Mouse (Mus musculus) CH12.LX (cell line): ENCODE data around the gene Nfkbia. TPM values are rescaled to one million over a fixed set of nuclear protein-coding genes. Genes with fewer than 3 reads are reported as not detected.

Experiments used
- DNase-seq: peaks from one replicate; pipeline ENCODE4 v3.0.0-alpha.2; 2013; ENCODE audit errors: extremely low read depth
- H3K27ac ChIP-seq: 2 replicates; pipeline ENCODE4 v1.5.1; 2012; ENCODE audit warnings: low read depth, mild to moderate bottlenecking, control low read depth, moderate library complexity; ENCODE audit not compliant: insufficient read depth
- H3K27me3 ChIP-seq: replicated peaks from 2 replicates; pipeline ENCODE3; 2012; ENCODE audit warnings: inconsistent platforms
- H3K36me3 ChIP-seq, 2 experiments: replicated peaks in 1 of 2; 2 replicates each; pipeline versions ENCODE3 to v1.6.1; 2012; ENCODE audit warnings: inconsistent platforms in 1 of 2, low read length in 1 of 2, mild to moderate bottlenecking in 1 of 2, mixed read lengths in 1 of 2, moderate library complexity in 1 of 2; ENCODE audit not compliant: control insufficient read depth in 1 of 2, insufficient read depth in 1 of 2
- H3K4me1 ChIP-seq, 2 experiments: 2 replicates each; pipeline ENCODE4 v1.6.1; 2012; ENCODE audit warnings: inconsistent platforms in 1 of 2, moderate library complexity in 1 of 2; ENCODE audit not compliant: insufficient read depth in 2 of 2, control insufficient read depth in 1 of 2
- H3K4me2 ChIP-seq: 2 replicates; pipeline ENCODE4 v1.6.1; 2012; ENCODE audit warnings: low read depth, mild to moderate bottlenecking, control low read depth; ENCODE audit not compliant: poor library complexity, insufficient read depth, severe bottlenecking
- H3K4me3 ChIP-seq, 3 experiments: fragments of 150-350 bp in 1 of 3; sonication (generic) in 1 of 3; replicated peaks in 1 of 3; 2 replicates each; pipeline versions ENCODE3 to v1.5.1; 2011 to 2012; ENCODE audit warnings: low read depth in 2 of 3, low read length in 2 of 3, mild to moderate bottlenecking in 2 of 3, moderate library complexity in 2 of 3, control low read depth in 1 of 3, improper control_type of control experiment in 1 of 3, inconsistent platforms in 1 of 3, mixed read lengths in 1 of 3; ENCODE audit not compliant: poor library complexity in 1 of 3
- H3K79me2 ChIP-seq: replicated peaks from 2 replicates; pipeline ENCODE4 v1.6.1; 2012; ENCODE audit warnings: mild to moderate bottlenecking, moderate library complexity; ENCODE audit not compliant: control insufficient read depth, poor library complexity, insufficient read depth, severe bottlenecking; ENCODE audit errors: extremely low read depth
- H3K9ac ChIP-seq: 2 replicates; pipeline ENCODE4 v1.6.1; 2012; ENCODE audit warnings: low read depth, mild to moderate bottlenecking, control low read depth, moderate library complexity; ENCODE audit not compliant: insufficient read depth
- H3K9me3 ChIP-seq: replicated peaks from 2 replicates; pipeline ENCODE3; 2012; ENCODE audit warnings: low read length, inconsistent platforms, mixed read lengths
- BHLHE40 ChIP-seq: IDR thresholded peaks from 2 replicates; pipeline ENCODE4 v1.6.1; 2011; ENCODE audit warnings: mild to moderate bottlenecking, low read depth, low read length, improper control_type of control experiment
- CHD1 ChIP-seq: IDR thresholded peaks from 2 replicates; pipeline ENCODE4 v1.6.1; 2012; ENCODE audit warnings: low read depth, low read length, improper control_type of control experiment, inconsistent platforms
- CTCF ChIP-seq, 2 experiments: IDR thresholded peaks in 1 of 2; conservative IDR thresholded peaks in 1 of 2; 2 replicates each; pipeline ENCODE4 v1.5.1; 2011 to 2012; ENCODE audit warnings: low read depth in 2 of 2, low read length in 2 of 2, improper control_type of control experiment in 1 of 2, inconsistent platforms in 1 of 2, mild to moderate bottlenecking in 1 of 2, moderate library complexity in 1 of 2
- E2F4 ChIP-seq: IDR thresholded peaks from 2 replicates; pipeline ENCODE4 v1.6.1; 2011; ENCODE audit warnings: low read depth, low read length, improper control_type of control experiment; ENCODE audit not compliant: insufficient replicate concordance
- ELF1 ChIP-seq: IDR thresholded peaks from 2 replicates; pipeline ENCODE4 v1.6.1; 2014; ENCODE audit warnings: low read depth, mild to moderate bottlenecking, inconsistent platforms, low read length, improper control_type of control experiment
- ETS1 ChIP-seq: conservative IDR thresholded peaks from 2 replicates; pipeline ENCODE4 v1.6.1; 2012; ENCODE audit warnings: low read depth, mild to moderate bottlenecking, inconsistent platforms, low read length, improper control_type of control experiment, moderate library complexity
- GABPA ChIP-seq: IDR thresholded peaks from 2 replicates; pipeline ENCODE4 v1.6.1; 2012; ENCODE audit warnings: low read depth, low read length, improper control_type of control experiment, inconsistent platforms; ENCODE audit not compliant: insufficient replicate concordance
- HCFC1 ChIP-seq: IDR thresholded peaks from 2 replicates; pipeline ENCODE4 v1.6.1; 2012; ENCODE audit warnings: low read depth, mild to moderate bottlenecking, inconsistent platforms, low read length, improper control_type of control experiment
- IRF4 ChIP-seq: IDR thresholded peaks from 2 replicates; pipeline ENCODE4 v1.6.1; 2014; ENCODE audit warnings: low read depth, mild to moderate bottlenecking, inconsistent platforms, low read length, improper control_type of control experiment
- JUN ChIP-seq: IDR thresholded peaks from 2 replicates; pipeline ENCODE4 v1.6.1; 2011; ENCODE audit warnings: low read depth, mild to moderate bottlenecking, low read length, improper control_type of control experiment, moderate library complexity; ENCODE audit not compliant: insufficient read depth
- JUND ChIP-seq: conservative IDR thresholded peaks from 2 replicates; pipeline ENCODE4 v1.6.1; 2011; ENCODE audit warnings: low read depth, low read length, improper control_type of control experiment
- KAT2A ChIP-seq: IDR thresholded peaks from 2 replicates; pipeline ENCODE4 v1.6.1; 2012; ENCODE audit warnings: low read length, improper control_type of control experiment, inconsistent platforms; ENCODE audit not compliant: insufficient replicate concordance
- MAFK ChIP-seq: IDR thresholded peaks from 2 replicates; pipeline ENCODE4 v1.6.1; 2011; ENCODE audit warnings: low read length, improper control_type of control experiment; ENCODE audit not compliant: insufficient replicate concordance
- MAX ChIP-seq: IDR thresholded peaks from 2 replicates; pipeline ENCODE4 v1.6.1; 2011; ENCODE audit warnings: low read length, improper control_type of control experiment
- MAZ ChIP-seq: IDR thresholded peaks from 2 replicates; pipeline ENCODE4 v1.6.1; 2012; ENCODE audit warnings: low read depth, mild to moderate bottlenecking, inconsistent platforms, low read length, improper control_type of control experiment, moderate library complexity
- MYC ChIP-seq: IDR thresholded peaks from 2 replicates; pipeline ENCODE4 v1.6.1; 2011; ENCODE audit warnings: low read depth, mild to moderate bottlenecking, improper control_type of control experiment, low read length
- NRF1 ChIP-seq: IDR thresholded peaks from 2 replicates; pipeline ENCODE4 v1.6.1; 2014; ENCODE audit warnings: low read depth, mild to moderate bottlenecking, inconsistent platforms, low read length, improper control_type of control experiment, moderate library complexity
- POLR2A ChIP-seq: IDR thresholded peaks from 2 replicates; pipeline ENCODE4 v1.6.1; 2011; ENCODE audit warnings: low read depth, mild to moderate bottlenecking, improper control_type of control experiment, low read length
- POLR2AphosphoS2 ChIP-seq: IDR thresholded peaks from 2 replicates; pipeline ENCODE4 v1.6.1; 2011; ENCODE audit warnings: low read depth, low read length, improper control_type of control experiment
- SIN3A ChIP-seq: IDR thresholded peaks from 2 replicates; pipeline ENCODE4 v1.6.1; 2012; ENCODE audit warnings: low read length, improper control_type of control experiment, inconsistent platforms
- SMC3 ChIP-seq: IDR thresholded peaks from 2 replicates; pipeline ENCODE4 v1.6.1; 2011; ENCODE audit warnings: low read depth, low read length, improper control_type of control experiment
- TBP ChIP-seq: conservative IDR thresholded peaks from 2 replicates; pipeline ENCODE4 v1.6.1; 2011; ENCODE audit warnings: low read depth, low read length, improper control_type of control experiment
- TCF12 ChIP-seq: IDR thresholded peaks from 2 replicates; pipeline ENCODE4 v1.6.1; 2014; ENCODE audit warnings: low read depth, mild to moderate bottlenecking, inconsistent platforms, low read length, improper control_type of control experiment
- UBTF ChIP-seq: IDR thresholded peaks from 2 replicates; pipeline ENCODE4 v1.6.1; 2012; ENCODE audit warnings: low read depth, mild to moderate bottlenecking, inconsistent platforms, low read length, improper control_type of control experiment, moderate library complexity
- USF2 ChIP-seq: conservative IDR thresholded peaks from 2 replicates; pipeline ENCODE4 v1.6.1; 2011; ENCODE audit warnings: low read depth, low read length, improper control_type of control experiment
- ZC3H11A ChIP-seq: IDR thresholded peaks from 2 replicates; pipeline ENCODE4 v1.6.1; 2012; ENCODE audit warnings: low read depth, mild to moderate bottlenecking, inconsistent platforms, low read length, improper control_type of control experiment
- ZMIZ1 ChIP-seq: IDR thresholded peaks from 2 replicates; pipeline ENCODE4 v1.6.1; 2012; ENCODE audit warnings: low read depth, mild to moderate bottlenecking, inconsistent platforms, low read length, improper control_type of control experiment
- dilution Hi-C: fragments of 300-500 bp; cut with MboI; formaldehyde crosslinking; loops from 2 replicates; pipeline ENCODE4 v1.14.3; 2020; ENCODE audit warnings: low sequenced_read_pairs; ENCODE audit not compliant: extremely low pct_unique_long_range_greater_than_20kb, extremely low pct_ligation_motif_present
- in situ Hi-C: fragments of 300-500 bp; cut with MboI; formaldehyde crosslinking; loops from 3 replicates; pipeline ENCODE4 v1.14.3; 2019; ENCODE audit warnings: low sequenced_read_pairs, low pct_ligation_motif_present, low pct_unique_long_range_greater_than_20kb, mixed read lengths
- polyA plus RNA-seq: library from polyadenylated mRNA; unstranded; fragments of >175 nt; gene quantifications from 2 replicates; pipeline ENCODE4 v1.2.1, GENCODE M21; 2012; ENCODE audit warnings: low read depth; ENCODE audit not compliant: insufficient read length
- total RNA-seq, 2 experiments: library from RNA; depleted of rRNA; stranded (reverse); fragments of 300-350 nt in 1 of 2; fragments of >200 nt in 1 of 2; gene quantifications; 2 replicates each; pipeline ENCODE4 v1.2.3; 2012 to 2014

The Nfkbia gene
- total and polyA plus RNA-seq, 3 experiments = 143 to 702 (median 178) TPM

- dilution Hi-C loops (no loop called here), in situ Hi-C loops (loop anchor here (5.0 to 10.0 kb wide), 2 partner anchors 111 to 179 kb away; partner anchors contain the start of gene Psma6)
- DNase-seq = no peak
- Histone ChIP-seq H3K4me3 (no peak overlapping the region), H3K9me3 (no peaks in the 10 kb centered on the region), H3K27ac (no peak overlapping the region), H3K27me3 (no peaks in the 10 kb centered on the region), H3K4me1 (peaks cover 5 to 57% of the 10 kb centered on the region in 2 experiments; a peak in 3 of 4 replicates), H3K4me2 (no peak overlapping the region), H3K36me3 (peaks cover 5 to 6% of the 10 kb centered on the region in 2 experiments), H3K79me2 (peaks cover 5% of the 10 kb centered on the region), H3K9ac (no peak overlapping the region)
- no peak for TF ChIP-seq MAX
- no peak for TF ChIP-seq TBP
- TF ChIP-seq NRF1 = no peak
- no peak for TF ChIP-seq KAT2A
- TF ChIP-seq CTCF (conservative IDR thresholded peaks at IDR 0.05 in 1 of 2, IDR thresholded peaks at IDR 0.05 in 1 of 2; ENCODE audit: low read depth in 2 of 2, low read length in 2 of 2) = no peak
- no peak for TF ChIP-seq JUND
- no peak for TF ChIP-seq POLR2AphosphoS2
- TF ChIP-seq BHLHE40 = no peak
- no peak for TF ChIP-seq ELF1
- no peak for TF ChIP-seq HCFC1
- no peak for TF ChIP-seq CHD1
These were observed 3.6 kb upstream of the Nfkbia start for GRCm38 (mm10) chr12:55495902-55496605.

- in situ Hi-C loops = loop anchor here (5.0 to 10.0 kb wide), 2 partner anchors 111 to 178 kb away; partner anchors contain the start of gene Psma6
- no peak overlapping the region for H3K27ac ChIP-seq
- DNase-seq = peak; percentile 86
- H3K36me3 ChIP-seq = peaks cover 13% of the 10 kb centered on the region in 2 experiments
- dilution Hi-C loops = no loop called here
- no peaks in the 10 kb centered on the region for H3K27me3 ChIP-seq
- no peak overlapping the region for H3K4me3 ChIP-seq
- no peak overlapping the region for H3K9ac ChIP-seq
- H3K9me3 ChIP-seq = no peaks in the 10 kb centered on the region
- peaks cover 13% of the 10 kb centered on the region for H3K79me2 ChIP-seq
- peaks cover 5 to 57% of the 10 kb centered on the region in 2 experiments; a peak in 3 of 4 replicates for H3K4me1 ChIP-seq
- 0 out of 2 replicates have a peak overlapping the region, but pooled peaks have one; percentile 6 for H3K4me2 ChIP-seq
- TF ChIP-seq MAZ (peak; percentile 54; the same call in 1 of the 2 replicates), USF2 (no peak), SMC3 (peak; percentile 97), ETS1 (0 out of 2 replicates have a peak, but pooled peaks have one; percentile 22), MAFK (no peak), SIN3A (peak; percentile 76; the same call in 1 of the 2 replicates), TCF12 (no peak), GABPA (no peak), MYC (no peak), KAT2A (no peak), JUND (0 out of 2 replicates have a peak, but pooled peaks have one; percentile 17), CTCF (conservative IDR thresholded peaks at IDR 0.05 in 1 of 2, IDR thresholded peaks at IDR 0.05 in 1 of 2; ENCODE audit: low read depth in 2 of 2, low read length in 2 of 2) (peak; percentile 53 to 95), IRF4 (peak; percentile 70), MAX (no peak), UBTF (no peak), POLR2A (no peak), ZC3H11A (peak; percentile 87), TBP (no peak), E2F4 (no peak), JUN (0 out of 2 replicates have a peak, but pooled peaks have one; percentile 11), ELF1 (0 out of 2 replicates have a peak, but pooled peaks have one; percentile 13), ZMIZ1 (no peak), POLR2AphosphoS2 (no peak), BHLHE40 (0 out of 2 replicates have a peak, but pooled peaks have one; percentile 11)
These were observed 2.9 kb upstream of the Nfkbia start for GRCm38 (mm10) chr12:55495114-55495901.
